Mouse (Mus musculus) intestine, postnatal 0 days (tissue): Measurements from ENCODE around the gene Smg6. TPM values are rescaled to one million over a fixed set of nuclear protein-coding genes. Genes with fewer than 3 reads are reported as not detected.

Experiments
- ATAC-seq: fragments of 200-750 bp; cut with Nextera tagmentation; 2 replicates; pipeline ENCODE4 v1.8.0; 2017; ENCODE audit warnings: mild to moderate bottlenecking, moderate TSS enrichment, moderate library complexity
- H3K27ac ChIP-seq: fragments of 300-500 bp; sonication (generic); 2 replicates; pipeline ENCODE4 v1.5.1; 2014; ENCODE audit warnings: mild to moderate bottlenecking, low read depth, low read length, moderate library complexity
- H3K27me3 ChIP-seq: fragments of 300-500 bp; sonication (generic); replicated peaks from 2 replicates; pipeline ENCODE4 v1.6.1; 2014; ENCODE audit warnings: low read length, mixed read lengths; ENCODE audit not compliant: control insufficient read depth, insufficient read depth
- H3K36me3 ChIP-seq: fragments of 300-500 bp; sonication (generic); 2 replicates; pipeline ENCODE4 v1.6.1; 2014; ENCODE audit warnings: mild to moderate bottlenecking, moderate library complexity; ENCODE audit not compliant: control insufficient read depth, insufficient read depth
- H3K4me1 ChIP-seq: fragments of 300-500 bp; sonication (generic); replicated peaks from 2 replicates; pipeline ENCODE4 v1.6.1; 2014; ENCODE audit warnings: antibody characterized with exemption, low read length, mixed read lengths; ENCODE audit not compliant: control insufficient read depth, insufficient read depth
- H3K4me2 ChIP-seq: fragments of 300-500 bp; sonication (generic); replicated peaks from 2 replicates; pipeline ENCODE4 v1.6.1; 2014; ENCODE audit warnings: low read depth, mild to moderate bottlenecking, moderate library complexity
- H3K4me3 ChIP-seq: fragments of 300-500 bp; sonication (generic); 2 replicates; pipeline ENCODE4 v1.5.1; 2014; ENCODE audit warnings: low read depth, low read length
- H3K9ac ChIP-seq: fragments of 300-500 bp; sonication (generic); 2 replicates; pipeline ENCODE4 v1.6.1; 2014; ENCODE audit warnings: mild to moderate bottlenecking, low read depth, low read length
- H3K9me3 ChIP-seq: fragments of 300-500 bp; sonication (generic); 2 replicates; pipeline ENCODE4 v1.6.1; 2016; ENCODE audit warnings: mixed run types; ENCODE audit not compliant: control insufficient read depth
- CTCF ChIP-seq: sonication (generic); IDR thresholded peaks from 2 replicates; pipeline ENCODE4 v1.5.1; 2016; ENCODE audit warnings: low read depth, mild to moderate bottlenecking, control low read depth, antibody characterized with exemption, moderate library complexity
- WGBS: fragments of 180-500 bp; shearing (Covaris S2); extraction: QIAGEN DNeasy Blood & Tissue Kit; methylation state at CpG from one replicate; pipeline ENCODE4 v1.1.7; 2014; 5-methylcytosine and 5-hydroxymethylcytosine counted together
- polyA plus RNA-seq: library from polyadenylated mRNA; unstranded; fragments of >200 nt; fragmentation: Nextera tagmentation; extraction: Ambion mirVana; gene quantifications from 2 replicates; pipeline ENCODE4 v1.2.1, GENCODE M21; 2015

The Smg6 gene
- polyA plus RNA-seq, 1 experiment from 2014 or later: 6.5 TPM

GRCm38 (mm10) chr11:75051239-75051638 is 125.6 kb downstream of the Smg6 start:
- Histone ChIP-seq H3K36me3 (no peaks in the 10 kb centered on the region; the same call in 1 of the 2 replicates), H3K9me3 (no peaks in the 10 kb centered on the region), H3K9ac (no peak overlapping the region), H3K4me3 (no peak overlapping the region), H3K27ac (peak overlapping the region; percentile 57), H3K4me1 (peaks cover 13% of the 10 kb centered on the region), H3K27me3 (no peaks in the 10 kb centered on the region), H3K4me2 (no peak overlapping the region)
- ATAC-seq: no peak
- no peak for TF ChIP-seq CTCF
- 56% methylated on average over 1 of the region's 1 CpGs for WGBS

- Histone ChIP-seq H3K4me2 (no peak overlapping the region), H3K9ac (no peak overlapping the region), H3K9me3 (no peaks in the 10 kb centered on the region), H3K4me1 (peaks cover 13% of the 10 kb centered on the region), H3K36me3 (no peaks in the 10 kb centered on the region; the same call in 1 of the 2 replicates), H3K27ac (peak overlapping the region; percentile 57), H3K4me3 (no peak overlapping the region), H3K27me3 (no peaks in the 10 kb centered on the region)
- WGBS: 45% methylated on average over 13 of the region's 13 CpGs
- ATAC-seq: peak; percentile 12; the same call in 1 of the 2 replicates
- peak; percentile 47 for TF ChIP-seq CTCF
Observed at GRCm38 (mm10) chr11:75051712-75052550, 126.3 kb downstream of the Smg6 start.

- Histone ChIP-seq H3K4me3 (no peak overlapping the region), H3K27me3 (no peaks in the 10 kb centered on the region), H3K36me3 (no peaks in the 10 kb centered on the region; the same call in 1 of the 2 replicates), H3K4me1 (peaks cover 13% of the 10 kb centered on the region), H3K9me3 (no peaks in the 10 kb centered on the region), H3K4me2 (no peak overlapping the region), H3K27ac (peak overlapping the region; percentile 66; the same call in 1 of the 2 replicates), H3K9ac (no peak overlapping the region)
- WGBS: 66% methylated on average over 2 of the region's 2 CpGs
- ATAC-seq: no peak
- TF ChIP-seq CTCF: no peak
Observed at GRCm38 (mm10) chr11:75053020-75053419, 127.4 kb downstream of the Smg6 start.

GRCm38 (mm10) chr11:75053722-75054121 is 128.1 kb downstream of the Smg6 start:
- H3K9ac ChIP-seq: no peak overlapping the region
- no peaks in the 10 kb centered on the region for H3K27me3 ChIP-seq
- H3K27ac ChIP-seq: peak overlapping the region; percentile 66
- no peaks in the 10 kb centered on the region for H3K9me3 ChIP-seq
- no peaks in the 10 kb centered on the region; the same call in 1 of the 2 replicates for H3K36me3 ChIP-seq
- no peak for TF ChIP-seq CTCF
- no peak for ATAC-seq
- H3K4me2 ChIP-seq: no peak overlapping the region
- peaks cover 13% of the 10 kb centered on the region for H3K4me1 ChIP-seq
- 58% methylated on average over 7 of the region's 7 CpGs for WGBS
- H3K4me3 ChIP-seq: no peak overlapping the region

GRCm38 (mm10) chr11:75054184-75054877 is 128.7 kb downstream of the Smg6 start:
- no peak for ATAC-seq
- Histone ChIP-seq H3K27me3 (no peaks in the 10 kb centered on the region), H3K4me3 (no peak overlapping the region), H3K9me3 (no peaks in the 10 kb centered on the region), H3K9ac (no peak overlapping the region), H3K36me3 (no peaks in the 10 kb centered on the region; the same call in 1 of the 2 replicates), H3K4me2 (no peak overlapping the region), H3K4me1 (peaks cover 16% of the 10 kb centered on the region), H3K27ac (peak overlapping the region; percentile 66)
- 52% methylated on average over 5 of the region's 5 CpGs for WGBS
- TF ChIP-seq CTCF: no peak

- peak overlapping the region; percentile 66; the same call in 1 of the 2 replicates for H3K27ac ChIP-seq
- WGBS: 73% methylated on average over 3 of the region's 3 CpGs
- H3K4me2 ChIP-seq: no peak overlapping the region
- H3K36me3 ChIP-seq: no peaks in the 10 kb centered on the region; the same call in 1 of the 2 replicates
- H3K9ac ChIP-seq: no peak overlapping the region
- no peaks in the 10 kb centered on the region for H3K9me3 ChIP-seq
- no peak for TF ChIP-seq CTCF
- H3K4me1 ChIP-seq: peaks cover 13% of the 10 kb centered on the region; the same call in 1 of the 2 replicates
- ATAC-seq: no peak
- no peaks in the 10 kb centered on the region for H3K27me3 ChIP-seq
- H3K4me3 ChIP-seq: no peak overlapping the region
Observed at GRCm38 (mm10) chr11:75054878-75055214, 129.2 kb downstream of the Smg6 start.
